Mouse (Mus musculus) myocyte (in vitro differentiated cells): ENCODE results near the gene Tbc1d9. TPM values are rescaled to one million over a fixed set of nuclear protein-coding genes. Genes with fewer than 3 reads are reported as not detected.

ENCODE experiments used
- H3K27me3 ChIP-seq: one replicate; pipeline ENCODE4 v1.6.1; 2011; ENCODE audit not compliant: control insufficient read depth, insufficient read depth, insufficient read length
- H3K36me3 ChIP-seq: one replicate; pipeline ENCODE4 v1.6.1; 2011; ENCODE audit not compliant: control insufficient read depth, insufficient read depth
- H3K4me2 ChIP-seq: one replicate; pipeline ENCODE4 v1.6.1; 2011; ENCODE audit warnings: low read depth, control low read depth
- H3K4me3 ChIP-seq: one replicate; pipeline ENCODE4 v1.5.1; 2011; ENCODE audit warnings: mild to moderate bottlenecking, control low read depth, moderate library complexity
- H3K79me2 ChIP-seq: one replicate; pipeline ENCODE4 v1.6.1; 2011; ENCODE audit not compliant: control insufficient read depth, insufficient read depth
- H3ac ChIP-seq: one replicate; pipeline ENCODE4 v1.6.1; 2011; ENCODE audit not compliant: control insufficient read depth, insufficient read length
- CEBPB ChIP-seq: IDR thresholded peaks from 2 replicates; pipeline ENCODE4 v1.6.1; 2011; ENCODE audit warnings: mild to moderate bottlenecking, moderate library complexity; ENCODE audit not compliant: poor library complexity, insufficient read depth, severe bottlenecking
- E2F4 ChIP-seq: IDR thresholded peaks from one replicate; pipeline ENCODE4 v1.6.1; 2011; ENCODE audit warnings: mild to moderate bottlenecking, control low read depth, moderate library complexity; ENCODE audit not compliant: insufficient read depth
- MAX ChIP-seq: IDR thresholded peaks from one replicate; pipeline ENCODE4 v1.6.1; 2011; ENCODE audit warnings: low read depth, mild to moderate bottlenecking, control low read depth
- MYOD1 ChIP-seq, 3 experiments: IDR thresholded peaks; one replicate each; pipeline ENCODE4 v1.6.1; 2011; ENCODE audit warnings: control low read depth in 2 of 3, low read depth in 2 of 3, mild to moderate bottlenecking in 2 of 3, moderate library complexity in 1 of 3; ENCODE audit not compliant: insufficient read length in 2 of 3, control insufficient read depth in 1 of 3
- MYOG ChIP-seq, 3 experiments: IDR thresholded peaks; one replicate each; pipeline ENCODE4 v1.6.1; 2011; ENCODE audit warnings: control low read depth in 2 of 3, low read depth in 2 of 3, mild to moderate bottlenecking in 2 of 3; ENCODE audit not compliant: insufficient read length in 2 of 3, control insufficient read depth in 1 of 3, insufficient read depth in 1 of 3
- POLR2A ChIP-seq: IDR thresholded peaks from one replicate; pipeline ENCODE4 v1.6.1; 2011; ENCODE audit warnings: low read depth, mild to moderate bottlenecking, control low read depth, moderate library complexity; ENCODE audit not compliant: insufficient read length
- POLR2AphosphoS2 ChIP-seq: IDR thresholded peaks from one replicate; pipeline ENCODE4 v1.6.1; 2011; ENCODE audit warnings: low read depth, control low read depth; ENCODE audit not compliant: insufficient read length
- REST ChIP-seq: IDR thresholded peaks from one replicate; pipeline ENCODE4 v1.6.1; 2011; ENCODE audit warnings: mild to moderate bottlenecking, control low read depth, moderate library complexity; ENCODE audit not compliant: insufficient read depth, insufficient read length
- SRF ChIP-seq: IDR thresholded peaks from one replicate; pipeline ENCODE4 v1.6.1; 2011; ENCODE audit warnings: low read depth; ENCODE audit not compliant: control insufficient read depth, insufficient read length
- TCF12 ChIP-seq: IDR thresholded peaks from one replicate; pipeline ENCODE4 v1.6.1; 2011; ENCODE audit warnings: mild to moderate bottlenecking, control low read depth; ENCODE audit not compliant: poor library complexity, insufficient read depth, severe bottlenecking
- TCF3 ChIP-seq: IDR thresholded peaks from one replicate; pipeline ENCODE4 v1.6.1; 2011; ENCODE audit warnings: low read depth, control low read depth; ENCODE audit not compliant: insufficient read length
- USF1 ChIP-seq: IDR thresholded peaks from one replicate; pipeline ENCODE4 v1.6.1; 2011; ENCODE audit warnings: low read depth, mild to moderate bottlenecking, control low read depth, moderate library complexity
- polyA plus RNA-seq: library from polyadenylated mRNA; unstranded; fragments of >200 nt; fragmentation: generic; extraction: Trizol; gene quantifications from one replicate; pipeline ENCODE4 v1.2.1, GENCODE M21; 2012; ENCODE audit warnings: missing spikeins

Tbc1d9 gene
- polyA plus RNA-seq, 1 experiment, result 0.38 TPM

DNA sequence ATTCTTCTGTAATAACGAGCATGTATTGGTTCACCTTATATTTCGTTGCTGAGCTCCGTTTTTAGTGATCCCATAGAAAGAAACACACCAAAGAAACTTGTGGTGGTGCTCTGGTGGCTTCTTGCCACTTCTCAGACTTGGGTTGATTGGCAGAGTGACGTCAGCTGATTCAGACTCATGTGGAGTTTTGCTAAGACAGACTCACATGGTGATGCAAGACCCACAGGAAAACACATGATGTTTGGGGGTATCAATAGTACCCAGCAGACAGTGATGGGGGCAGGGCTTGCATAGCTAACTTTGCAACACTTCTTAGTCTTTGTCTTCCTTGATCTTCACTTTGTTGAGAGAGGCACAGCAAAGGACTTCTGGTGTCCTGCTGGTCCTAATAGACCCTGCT lies 20.6 kb upstream of the Tbc1d9 start:
- H3K36me3 ChIP-seq, result no peaks in the 10 kb centered on the region
- H3K4me3 ChIP-seq, result no peak overlapping the region
- H3ac ChIP-seq, result no peak overlapping the region
- H3K79me2 ChIP-seq, result no peaks in the 10 kb centered on the region
- TF ChIP-seq REST, result no peak
- TF ChIP-seq MYOD1 (IDR thresholded peaks at IDR 0.05; ENCODE audit: control insufficient read depth in 1 of 3, insufficient read length in 2 of 3, low read depth in 2 of 3), result no peak
- TF ChIP-seq E2F4, result no peak
- TF ChIP-seq SRF, result no peak
- no peak for TF ChIP-seq MAX
- TF ChIP-seq POLR2AphosphoS2, result no peak
- H3K27me3 ChIP-seq, result no peaks in the 10 kb centered on the region
- H3K4me2 ChIP-seq, result no peak overlapping the region

DNA sequence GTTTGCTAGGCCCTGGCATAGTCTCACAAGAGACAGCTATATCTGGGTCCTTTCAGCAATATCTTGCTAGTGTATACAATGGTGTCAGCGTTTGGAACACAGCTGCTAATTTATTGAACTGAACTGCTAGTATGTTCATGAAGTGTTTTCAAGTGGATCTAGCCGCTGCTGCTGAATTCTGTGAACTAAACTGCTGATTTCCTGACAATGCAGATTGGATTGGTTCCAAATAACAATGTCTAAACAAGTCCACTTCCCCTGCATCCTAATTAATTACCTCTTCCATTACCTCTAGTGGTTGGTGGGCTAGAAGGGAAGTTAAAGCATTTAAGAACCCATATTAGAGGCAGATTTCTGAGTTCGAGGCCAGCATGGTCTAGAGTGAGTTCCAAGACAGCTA lies 19.7 kb upstream of the Tbc1d9 start:
- TF ChIP-seq CEBPB (no peak), TCF3 (no peak), USF1 (no peak), SRF (no peak), POLR2A (no peak), MAX (no peak), REST (no peak), MYOD1 (IDR thresholded peaks at IDR 0.05; ENCODE audit: control insufficient read depth in 1 of 3, insufficient read length in 2 of 3, low read depth in 2 of 3) (no peak), MYOG (IDR thresholded peaks at IDR 0.05; ENCODE audit: control insufficient read depth in 1 of 3, insufficient read depth in 1 of 3, insufficient read length in 2 of 3, low read depth in 2 of 3) (no peak), E2F4 (no peak), TCF12 (no peak), POLR2AphosphoS2 (no peak)
- no peak overlapping the region for H3K4me2 ChIP-seq
- no peaks in the 10 kb centered on the region for H3K36me3 ChIP-seq

GRCm38 (mm10) chr8:83149124-83149523 lies 16.0 kb upstream of the Tbc1d9 start:
- Histone ChIP-seq H3K36me3 (no peaks in the 10 kb centered on the region), H3K4me3 (no peak overlapping the region)
- TF ChIP-seq USF1, result no peak
- no peak for TF ChIP-seq REST

More for the DNA sequence above, 19.7 kb upstream of the Tbc1d9 start:
- H3K27me3 ChIP-seq, result no peaks in the 10 kb centered on the region
- no peak overlapping the region for H3ac ChIP-seq
- H3K4me3 ChIP-seq, result no peak overlapping the region
- no peaks in the 10 kb centered on the region for H3K79me2 ChIP-seq

DNA sequence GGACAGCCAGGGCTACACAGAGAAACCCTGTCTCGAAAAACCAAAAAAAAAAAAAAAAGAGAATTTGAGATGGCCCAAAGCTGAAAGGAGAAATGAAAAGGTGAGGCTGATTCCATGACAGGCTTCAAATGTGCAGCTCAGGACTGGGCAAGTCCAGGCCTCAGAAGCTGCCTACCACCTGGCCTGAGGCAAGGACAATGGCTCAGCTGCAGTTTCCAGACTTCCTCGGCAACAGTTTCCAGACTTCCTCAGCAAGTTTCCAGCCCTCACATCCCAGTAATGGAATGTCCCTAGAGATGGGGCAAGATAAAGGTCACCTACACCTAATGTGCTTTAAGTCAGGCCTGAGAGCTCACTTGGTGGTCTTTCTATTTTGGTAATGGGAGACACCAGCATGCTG lies 13.1 kb upstream of the Tbc1d9 start:
- Histone ChIP-seq H3ac (no peak overlapping the region), H3K4me2 (no peak overlapping the region), H3K4me3 (no peak overlapping the region), H3K27me3 (no peaks in the 10 kb centered on the region), H3K36me3 (no peaks in the 10 kb centered on the region), H3K79me2 (no peaks in the 10 kb centered on the region)
- TF ChIP-seq USF1 (no peak), POLR2A (no peak), SRF (no peak), MYOG (IDR thresholded peaks at IDR 0.05; ENCODE audit: control insufficient read depth in 1 of 3, insufficient read depth in 1 of 3, insufficient read length in 2 of 3, low read depth in 2 of 3) (no peak), TCF3 (no peak), REST (no peak), MYOD1 (IDR thresholded peaks at IDR 0.05; ENCODE audit: control insufficient read depth in 1 of 3, insufficient read length in 2 of 3, low read depth in 2 of 3) (no peak), MAX (no peak), POLR2AphosphoS2 (no peak)

More at GRCm38 (mm10) chr8:83149124-83149523, 16.0 kb upstream of the Tbc1d9 start:
- Histone ChIP-seq H3K4me2 (no peak overlapping the region), H3K79me2 (no peaks in the 10 kb centered on the region), H3K27me3 (no peaks in the 10 kb centered on the region), H3ac (no peak overlapping the region)

GRCm38 (mm10) chr8:83152470-83152869 lies 12.7 kb upstream of the Tbc1d9 start:
- Histone ChIP-seq H3ac (no peak overlapping the region), H3K4me3 (no peak overlapping the region), H3K27me3 (no peaks in the 10 kb centered on the region), H3K4me2 (no peak overlapping the region), H3K79me2 (no peaks in the 10 kb centered on the region), H3K36me3 (no peaks in the 10 kb centered on the region)
- TF ChIP-seq POLR2A, result no peak

GRCm38 (mm10) chr8:83155110-83155509 lies 10.0 kb upstream of the Tbc1d9 start:
- Histone ChIP-seq H3K4me3 (no peak overlapping the region), H3ac (no peak overlapping the region), H3K4me2 (no peak overlapping the region), H3K36me3 (no peaks in the 10 kb centered on the region), H3K27me3 (no peaks in the 10 kb centered on the region), H3K79me2 (no peaks in the 10 kb centered on the region)
- TF ChIP-seq TCF3 (no peak), TCF12 (no peak), USF1 (no peak), MAX (no peak), MYOG (IDR thresholded peaks at IDR 0.05; ENCODE audit: control insufficient read depth in 1 of 3, insufficient read depth in 1 of 3, insufficient read length in 2 of 3, low read depth in 2 of 3) (no peak), E2F4 (no peak), SRF (no peak), POLR2AphosphoS2 (no peak), REST (no peak), CEBPB (no peak), MYOD1 (IDR thresholded peaks at IDR 0.05; ENCODE audit: control insufficient read depth in 1 of 3, insufficient read length in 2 of 3, low read depth in 2 of 3) (no peak), POLR2A (no peak)
